ENCODE assay signal across 20 mouse cellular contexts in genomic region chr13:46462280-46462679, GRCm38 (mm10). TPM values are rescaled to one million over a fixed set of nuclear protein-coding genes. Genes with fewer than 3 reads are reported as not detected.
DNase-seq lines count a peak whose midpoint lies in the region.
"Had no signal": no experiment of that assay in that cellular context is flagged by ENCODE, and none has a peak within 500 bp of the region (broad histone marks: within the 10 kb centered on the region; RNA-seq: fewer than 3 reads in every experiment).

No protein-coding gene starts in this region.

- peak; percentile 27 to 54 for DNase-seq in frontal cortex, postnatal 36 days (ENCODE audit: low spot score in 2 of 2)
- DNase-seq in frontal cortex, postnatal 14 days (ENCODE audit: low spot score in 2 of 2), result no peak
- peak; percentile 34 for DNase-seq in left cerebral cortex, adult 11 months (ENCODE audit: low spot score)
- no peak for DNase-seq in left cerebral cortex, postnatal 10 days (ENCODE audit: extremely low spot score in 1 of 2, low spot score in 2 of 2)
- DNase-seq in brain, adult 2 months (ENCODE audit: low read depth, low spot score), result peak; percentile 83
- DNase-seq in left cerebral cortex, postnatal 14 days (ENCODE audit: low spot score in 2 of 2), result peak; percentile 23 to 59
- DNase-seq in kidney, adult 8-10 months, result no peak
- DNase-seq: adrenal gland, postnatal 10 days; cerebellum, adult 11 months; cerebellum, adult 9-10 months; cerebellum, postnatal 36 days; gastrocnemius, postnatal 14 days; heart, postnatal 36 days; kidney, adult 9 months; kidney, postnatal 10 days; retina, postnatal 1 day; thymus, postnatal 4 days had no signal

- intact Hi-C loops in left cerebral cortex, postnatal 10 days (cut with DNase I), result no loop called here
- intact Hi-C loops in left cerebral cortex, postnatal 14 days (cut with DNase I), result no loop called here

RNA-seq across cellular contexts. Expression of gene Cap2, which starts 39.4 kb away (rescaled TPM):
- total RNA-seq in left cerebral cortex, postnatal 10 days (2021), result 10 to 100 TPM; 86.0 to 95.9 TPM
- 100 to 1,000 TPM; 170 to 199 TPM for total RNA-seq in left cerebral cortex, postnatal 14 days (2021)
- total RNA-seq: granulocyte monocyte progenitor cell, adult 5-6 weeks had no signal

RNA-seq across cellular contexts. Expression of gene Rbm24, which starts 44.0 kb away (rescaled TPM):
- 10 to 100 TPM; 26.7 to 29.5 TPM for total RNA-seq in left cerebral cortex, postnatal 10 days (2021)
- total RNA-seq in left cerebral cortex, postnatal 14 days (2021), result 10 to 100 TPM; 23.1 to 32.6 TPM
- total RNA-seq: granulocyte monocyte progenitor cell, adult 5-6 weeks; megakaryocyte progenitor cell, adult 5-6 weeks; MEL had no signal

Comparison
In these comparisons a context has a peak if more than half of its experiments do, and no peak if none do; other contexts are left out.
1. DNase-seq: peak in frontal cortex, postnatal 36 days (2 of 2), left cerebral cortex, adult 11 months (single experiment), brain, adult 2 months (single experiment) and left cerebral cortex, postnatal 14 days (2 of 2); none in frontal cortex, postnatal 14 days (0 of 2), left cerebral cortex, postnatal 10 days (0 of 2) and kidney, adult 8-10 months (0 of 2).